Mouse (Mus musculus): ENCODE results near the gene Uso1. TPM values are rescaled to one million over a fixed set of nuclear protein-coding genes. Genes with fewer than 3 reads are reported as not detected.
A peak's percentile ranks its signal among the peaks of the same experiment; 100 is the strongest.

The Uso1 gene
- polyA plus RNA-seq, 2 experiments, result 14.3 to 18.6 TPM

- 44% methylated on average over 4 of the region's 4 CpGs for WGBS (ENCODE audit: insufficient replicate concordance)
- no peak overlapping the region for H3K9ac ChIP-seq (replicated peaks)
- TF ChIP-seq EP300 (IDR thresholded peaks at IDR 0.05; ENCODE audit: low read depth) (no peak), CTCF (IDR thresholded peaks at IDR 0.05; ENCODE audit: low read depth) (no peak)
- H3K36me3 ChIP-seq (replicated peaks; ENCODE audit: control insufficient read depth, insufficient read depth, low read depth), result no peaks in the 10 kb centered on the region
- H3K9me3 ChIP-seq (ENCODE audit: control insufficient read depth, low read length), result no peaks in the 10 kb centered on the region
- H3K27me3 ChIP-seq (ENCODE audit: control insufficient read depth, insufficient read depth, low read length), result peaks cover 2% of the 10 kb centered on the region
- H3K4me3 ChIP-seq (ENCODE audit: insufficient read depth in 1 of 2, low read depth in 2 of 2, low read length in 2 of 2), result no peak overlapping the region
- no peak for DNase-seq (ENCODE audit: low read depth in 3 of 3, low spot score in 3 of 3)
- ATAC-seq (ENCODE audit: insufficient read depth), result no peak
- H3K4me1 ChIP-seq (replicated peaks; ENCODE audit: control insufficient read depth in 2 of 2, insufficient read depth in 2 of 2, low read length in 1 of 2), result peaks cover under 1 to 9% of the 10 kb centered on the region in 2 experiments; a peak in 3 of 4 replicates
- H3K27ac ChIP-seq, result no peak overlapping the region
- H3K4me2 ChIP-seq (ENCODE audit: low read depth), result no peak overlapping the region
Measured at GRCm38 (mm10) chr5:92107282-92107681, 30.5 kb upstream of the Uso1 start.

GRCm38 (mm10) chr5:92110818-92111355 lies 26.9 kb upstream of the Uso1 start:
- Histone ChIP-seq H3K9ac (replicated peaks) (no peak overlapping the region), H3K27ac (no peak overlapping the region), H3K36me3 (replicated peaks; ENCODE audit: control insufficient read depth, insufficient read depth, low read depth) (no peaks in the 10 kb centered on the region), H3K4me3 (ENCODE audit: insufficient read depth in 1 of 2, low read depth in 2 of 2, low read length in 2 of 2) (no peak overlapping the region), H3K4me1 (replicated peaks; ENCODE audit: control insufficient read depth in 2 of 2, insufficient read depth in 2 of 2, low read length in 1 of 2) (peaks cover 14 to 25% of the 10 kb centered on the region in 2 experiments), H3K9me3 (ENCODE audit: control insufficient read depth, low read length) (no peaks in the 10 kb centered on the region), H3K4me2 (ENCODE audit: low read depth) (no peak overlapping the region), H3K27me3 (ENCODE audit: control insufficient read depth, insufficient read depth, low read length) (peaks cover 12% of the 10 kb centered on the region)
- TF ChIP-seq CTCF (IDR thresholded peaks at IDR 0.05; ENCODE audit: low read depth) (no peak), EP300 (IDR thresholded peaks at IDR 0.05; ENCODE audit: low read depth) (no peak)
- WGBS (ENCODE audit: insufficient replicate concordance), result 66% methylated on average over 5 of the region's 5 CpGs
- DNase-seq (ENCODE audit: low read depth in 3 of 3, low spot score in 3 of 3), result no peak
- no peak for ATAC-seq (ENCODE audit: insufficient read depth)

- WGBS (ENCODE audit: insufficient replicate concordance), result 14% methylated on average over 6 of the region's 6 CpGs
Measured at GRCm38 (mm10) chr5:92112175-92112574, 25.6 kb upstream of the Uso1 start.

DNA sequence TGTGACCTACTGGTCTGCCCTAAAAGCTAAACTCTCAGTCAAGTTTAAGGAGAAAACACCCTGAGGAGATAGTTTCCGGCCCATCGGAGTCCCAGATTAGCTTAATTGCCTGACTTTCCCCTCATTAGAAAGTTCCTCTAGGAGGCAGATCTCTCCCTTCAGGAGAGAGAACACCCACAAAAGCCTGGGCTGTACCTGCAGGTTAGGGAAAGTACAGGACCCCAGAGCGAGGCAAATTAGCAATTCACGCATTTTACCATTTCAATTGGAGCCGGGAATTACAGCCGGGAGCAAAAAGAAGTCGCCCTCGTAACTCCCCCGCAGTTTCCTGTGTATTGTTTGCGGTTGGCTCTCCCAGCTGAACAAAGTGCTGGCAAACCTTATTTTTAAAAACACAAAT lies 25.2 kb upstream of the Uso1 start:
- H3K27me3 ChIP-seq (ENCODE audit: control insufficient read depth, insufficient read depth, low read length), result peaks cover 12% of the 10 kb centered on the region
- ATAC-seq (ENCODE audit: insufficient read depth), result no peak
- TF ChIP-seq CTCF (IDR thresholded peaks at IDR 0.05; ENCODE audit: low read depth) (no peak), EP300 (IDR thresholded peaks at IDR 0.05; ENCODE audit: low read depth) (no peak)
- no peaks in the 10 kb centered on the region for H3K36me3 ChIP-seq (replicated peaks; ENCODE audit: control insufficient read depth, insufficient read depth, low read depth)
- no peak overlapping the region for H3K27ac ChIP-seq
- H3K4me2 ChIP-seq (ENCODE audit: low read depth), result peak overlapping the region; percentile 36
- 5% methylated on average over 10 of the region's 10 CpGs for WGBS (ENCODE audit: insufficient replicate concordance)
- H3K4me1 ChIP-seq (replicated peaks; ENCODE audit: control insufficient read depth in 2 of 2, insufficient read depth in 2 of 2, low read length in 1 of 2), result peaks cover 14 to 21% of the 10 kb centered on the region in 2 experiments
- no peak overlapping the region; the same call in 1 of the 2 replicates for H3K9ac ChIP-seq (replicated peaks)
- H3K4me3 ChIP-seq (ENCODE audit: insufficient read depth in 1 of 2, low read depth in 2 of 2, low read length in 2 of 2), result no peak overlapping the region
- no peak for DNase-seq (ENCODE audit: low read depth in 3 of 3, low spot score in 3 of 3)
- no peaks in the 10 kb centered on the region for H3K9me3 ChIP-seq (ENCODE audit: control insufficient read depth, low read length)

More at GRCm38 (mm10) chr5:92112175-92112574, 25.6 kb upstream of the Uso1 start:
- Histone ChIP-seq H3K36me3 (replicated peaks; ENCODE audit: control insufficient read depth, insufficient read depth, low read depth) (no peaks in the 10 kb centered on the region), H3K9ac (replicated peaks) (no peak overlapping the region; the same call in 1 of the 2 replicates), H3K27me3 (ENCODE audit: control insufficient read depth, insufficient read depth, low read length) (peaks cover 12% of the 10 kb centered on the region), H3K4me1 (replicated peaks; ENCODE audit: control insufficient read depth in 2 of 2, insufficient read depth in 2 of 2, low read length in 1 of 2) (peaks cover 14 to 21% of the 10 kb centered on the region in 2 experiments), H3K4me3 (ENCODE audit: insufficient read depth in 1 of 2, low read depth in 2 of 2, low read length in 2 of 2) (no peak overlapping the region), H3K9me3 (ENCODE audit: control insufficient read depth, low read length) (no peaks in the 10 kb centered on the region), H3K4me2 (ENCODE audit: low read depth) (peak overlapping the region; percentile 36), H3K27ac (no peak overlapping the region)
- DNase-seq (ENCODE audit: low read depth in 3 of 3, low spot score in 3 of 3), result no peak
- no peak for TF ChIP-seq EP300 (IDR thresholded peaks at IDR 0.05; ENCODE audit: low read depth)
- TF ChIP-seq CTCF (IDR thresholded peaks at IDR 0.05; ENCODE audit: low read depth), result no peak
- ATAC-seq (ENCODE audit: insufficient read depth), result no peak

- no peak for TF ChIP-seq CTCF (IDR thresholded peaks at IDR 0.05; ENCODE audit: low read depth)
- no peak for TF ChIP-seq EP300 (IDR thresholded peaks at IDR 0.05; ENCODE audit: low read depth)
- no peak for DNase-seq (ENCODE audit: low read depth in 3 of 3, low spot score in 3 of 3)
- peaks cover 12% of the 10 kb centered on the region for H3K27me3 ChIP-seq (ENCODE audit: control insufficient read depth, insufficient read depth, low read length)
- no peak overlapping the region for H3K4me2 ChIP-seq (ENCODE audit: low read depth)
- ATAC-seq (ENCODE audit: insufficient read depth), result no peak
- H3K4me3 ChIP-seq (ENCODE audit: insufficient read depth in 1 of 2, low read depth in 2 of 2, low read length in 2 of 2), result no peak overlapping the region
- no peaks in the 10 kb centered on the region for H3K9me3 ChIP-seq (ENCODE audit: control insufficient read depth, low read length)
- H3K9ac ChIP-seq (replicated peaks), result no peak overlapping the region
- H3K36me3 ChIP-seq (replicated peaks; ENCODE audit: control insufficient read depth, insufficient read depth, low read depth), result no peaks in the 10 kb centered on the region
- 63% methylated on average over 7 of the region's 7 CpGs for WGBS (ENCODE audit: insufficient replicate concordance)
- H3K4me1 ChIP-seq (replicated peaks; ENCODE audit: control insufficient read depth in 2 of 2, insufficient read depth in 2 of 2, low read length in 1 of 2), result peaks cover 14 to 21% of the 10 kb centered on the region in 2 experiments
- no peak overlapping the region for H3K27ac ChIP-seq
Measured at GRCm38 (mm10) chr5:92113484-92113883, 24.3 kb upstream of the Uso1 start.
